Mouse (Mus musculus): ENCODE results near the gene Surf4.

DNA sequence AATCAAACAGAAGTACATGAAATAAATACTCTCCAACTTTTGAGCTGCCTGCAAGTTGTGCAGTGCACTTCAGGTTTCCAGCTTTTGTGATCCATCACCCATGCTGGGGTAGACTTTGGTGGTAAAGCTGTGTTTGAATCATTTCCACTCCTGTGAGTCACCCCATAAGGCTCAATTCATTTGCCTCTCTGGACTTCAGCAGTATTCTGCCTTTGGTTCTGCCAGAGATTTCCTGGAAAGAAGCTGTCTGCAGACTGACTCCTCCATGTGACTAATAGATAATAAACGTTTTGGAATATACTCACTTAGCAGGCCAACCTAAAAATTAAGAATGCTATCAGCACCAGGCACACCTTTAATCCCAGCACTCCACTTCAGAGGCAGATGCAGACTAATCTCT is 33.0 kb downstream of the Surf4 start:
- TF ChIP-seq POLR2A (IDR thresholded peaks at IDR 0.05; ENCODE audit: insufficient read depth, low read depth, low read length) (no peak), CTCF (IDR thresholded peaks at IDR 0.05) (no peak)
